Mouse (Mus musculus) adrenal gland, adult (tissue): ENCODE results near the gene Defb5.
"Not testable (repeated sequence)": the region's sequence is repeated elsewhere in the genome, so short reads cannot be mapped to it uniquely, and the experiment has no call there.

Experiments
- DNase-seq, 2 experiments: peaks; one replicate each; pipeline ENCODE4 v3.0.0; 2022 to 2023; ENCODE audit warnings: low spot score in 1 of 2; ENCODE audit not compliant: inconsistent age in 2 of 2

Gene Defb5

GRCm38 (mm10) chr8:19247280-19247679 is at the start of gene Defb5:
Defb5 (plus strand) TSS chr8:19247580.
- no peak for DNase-seq

GRCm38 (mm10) chr8:19225161-19225560 is 22.2 kb upstream of the Defb5 start, which contains the start of gene Defb6:
Defb6 (plus strand) TSS chr8:19225478.
- no peak for DNase-seq

DNA sequence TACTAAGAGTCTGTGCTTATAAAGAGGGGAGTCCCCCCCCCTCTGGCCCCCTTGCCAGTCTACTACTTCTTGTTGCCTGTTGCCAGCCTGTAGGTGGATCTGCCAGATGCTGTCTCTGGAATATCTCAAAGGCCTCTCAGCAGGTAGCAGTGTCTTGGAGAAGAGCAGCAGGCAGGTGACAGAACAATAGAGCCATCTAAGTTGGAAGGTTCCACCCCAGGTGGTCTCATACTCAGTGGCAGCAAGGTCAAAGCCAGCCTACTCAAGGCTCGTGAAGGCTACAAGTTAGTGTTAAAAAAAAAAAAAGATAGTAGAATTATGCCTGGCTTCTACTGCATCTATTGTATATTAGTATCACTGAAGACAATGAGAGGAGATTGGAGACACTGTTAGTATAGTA is 9.3 kb upstream of the Defb5 start:
- DNase-seq, result no peak

- DNase-seq, result no peak
These were observed 7.8 kb upstream of the Defb5 start, which contains the start of gene Defb46 for GRCm38 (mm10) chr8:19239616-19240015. Defb46 (plus strand) TSS chr8:19239916.

- DNase-seq, result no peak
These were observed 10.8 kb downstream of the Defb5 start for GRCm38 (mm10) chr8:19258136-19258535.

DNA sequence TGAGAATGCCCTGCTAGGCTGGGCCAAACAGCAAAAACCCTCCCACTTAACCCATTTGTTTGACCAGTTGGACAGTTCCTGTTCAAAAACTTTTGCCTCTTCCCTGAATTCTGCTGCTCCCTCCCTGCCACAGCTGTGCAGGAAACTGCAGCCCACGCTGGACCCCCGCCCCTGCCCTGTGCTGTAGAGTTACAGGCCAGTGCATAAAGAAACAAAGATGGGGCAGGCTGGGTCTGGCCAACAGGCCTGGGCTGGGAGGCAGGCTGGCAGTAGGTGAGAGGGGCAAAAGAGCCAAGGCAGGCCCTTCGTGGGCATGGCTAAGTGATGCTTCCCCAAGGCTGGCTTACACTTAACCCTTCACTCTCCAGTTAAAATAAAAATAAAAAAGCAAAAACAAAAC is 12.3 kb downstream of the Defb5 start:
- DNase-seq, result no peak

DNA sequence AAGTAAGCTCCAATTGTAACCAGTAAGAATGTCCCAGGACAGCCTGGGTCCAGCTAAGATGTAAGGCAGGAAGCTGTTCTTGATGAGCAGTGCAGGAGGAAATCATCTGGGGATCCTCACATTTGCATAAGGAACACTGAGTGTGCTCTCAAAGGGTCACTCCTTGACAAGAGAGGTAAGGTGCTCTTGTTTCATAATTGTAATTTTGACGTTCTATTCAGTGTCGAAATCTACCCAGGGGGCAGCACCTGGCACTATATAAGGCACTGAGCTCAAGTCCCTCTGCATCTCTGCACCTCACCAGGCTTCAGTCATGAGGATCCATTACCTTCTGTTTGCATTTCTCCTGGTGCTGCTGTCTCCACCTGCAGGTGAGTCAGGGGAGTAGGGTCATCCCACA is 45.7 kb downstream of the Defb5 start, which contains the start of gene Defb3:
Gene Defb3 (plus strand): TSS at position 301 of the 400 bp plus-strand sequence.
- DNase-seq, result not testable (repeated sequence)

DNA sequence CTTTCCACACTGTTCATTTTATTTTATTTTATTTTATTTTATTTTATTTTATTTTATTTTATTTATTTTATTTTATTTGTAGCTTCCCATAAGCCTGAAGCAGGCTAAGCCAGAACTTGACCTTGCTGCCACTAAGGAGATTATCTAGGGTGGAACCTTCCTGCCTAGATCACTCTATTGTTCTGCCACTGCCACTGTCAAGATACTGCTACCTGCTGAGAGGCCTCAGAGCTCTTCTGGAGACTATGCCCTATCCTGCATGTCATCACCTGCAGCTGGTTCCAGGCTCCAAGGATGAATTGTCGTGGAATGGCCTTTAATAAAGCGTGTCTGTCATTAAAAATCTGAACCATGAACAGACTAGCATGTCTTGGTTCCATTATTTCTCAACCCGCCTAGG is 51.0 kb downstream of the Defb5 start:
- DNase-seq, result not testable (repeated sequence)
